Mouse (Mus musculus) midbrain, embryonic 12.5 days (tissue): ENCODE measurements around the gene Med17. TPM values are rescaled to one million over a fixed set of nuclear protein-coding genes. Genes with fewer than 3 reads are reported as not detected.

ENCODE experiments used
- ATAC-seq: fragments of 200-750 bp; cut with Nextera tagmentation; 2 replicates; pipeline ENCODE4 v1.8.0; 2017; ENCODE audit warnings: low read depth, moderate TSS enrichment, moderate library complexity; ENCODE audit not compliant: low FRiP score
- H3K27ac ChIP-seq: fragments of 300-500 bp; sonication (generic); replicated peaks from 2 replicates; pipeline ENCODE4 v1.5.1; 2016; ENCODE audit warnings: mild to moderate bottlenecking
- H3K27me3 ChIP-seq: fragments of 300-500 bp; sonication (generic); 2 replicates; pipeline ENCODE4 v1.6.1; 2016; ENCODE audit warnings: mild to moderate bottlenecking
- H3K36me3 ChIP-seq: fragments of 300-500 bp; sonication (generic); 2 replicates; pipeline ENCODE4 v1.6.1; 2016
- H3K4me1 ChIP-seq: fragments of 300-500 bp; sonication (generic); 2 replicates; pipeline ENCODE4 v1.6.1; 2016
- H3K4me2 ChIP-seq: fragments of 300-500 bp; sonication (generic); replicated peaks from 2 replicates; pipeline ENCODE4 v1.6.1; 2016; ENCODE audit warnings: mild to moderate bottlenecking, moderate library complexity
- H3K4me3 ChIP-seq: fragments of 300-500 bp; sonication (generic); 2 replicates; pipeline ENCODE4 v1.5.1; 2016; ENCODE audit warnings: mild to moderate bottlenecking
- H3K9ac ChIP-seq: fragments of 300-500 bp; sonication (generic); replicated peaks from 2 replicates; pipeline ENCODE4 v1.6.1; 2016; ENCODE audit warnings: mild to moderate bottlenecking, moderate library complexity
- H3K9me3 ChIP-seq: fragments of 300-500 bp; sonication (generic); 2 replicates; pipeline ENCODE4 v1.6.1; 2016; ENCODE audit warnings: mild to moderate bottlenecking
- WGBS: fragments of 180-500 bp; shearing (Covaris S2); methylation state at CpG from one replicate; pipeline ENCODE4 v1.1.7; 2016; 5-methylcytosine and 5-hydroxymethylcytosine counted together
- polyA plus RNA-seq: library from polyadenylated mRNA; unstranded; fragments of >200 nt; fragmentation: Nextera tagmentation; extraction: Ambion mirVana; gene quantifications from 2 replicates; pipeline ENCODE4 v1.2.1, GENCODE M21; 2016

Med17 gene
- polyA plus RNA-seq, 1 experiment from 2014 or later, result 49.2 TPM

DNA sequence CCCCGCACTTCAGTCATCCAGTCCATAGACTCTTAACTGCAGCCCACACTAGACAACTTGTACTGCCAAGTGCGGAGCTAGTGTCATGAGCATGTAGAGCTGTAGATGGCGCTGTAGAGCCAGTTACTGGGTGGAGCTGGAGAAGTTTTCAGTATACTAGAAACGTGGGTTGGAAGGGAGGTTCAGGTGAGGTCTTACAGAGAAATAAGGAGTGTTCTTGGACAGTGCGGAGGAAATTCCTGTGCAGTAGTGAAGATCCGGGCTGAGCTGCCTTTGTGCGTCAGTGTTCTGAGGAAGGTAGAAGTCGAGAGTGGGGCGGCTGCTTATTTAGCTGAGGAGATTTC lies 38.2 kb downstream of the Med17 start:
- WGBS, result 50% methylated on average over 9 of the region's 9 CpGs
- H3K36me3 ChIP-seq, result no peaks in the 10 kb centered on the region

DNA sequence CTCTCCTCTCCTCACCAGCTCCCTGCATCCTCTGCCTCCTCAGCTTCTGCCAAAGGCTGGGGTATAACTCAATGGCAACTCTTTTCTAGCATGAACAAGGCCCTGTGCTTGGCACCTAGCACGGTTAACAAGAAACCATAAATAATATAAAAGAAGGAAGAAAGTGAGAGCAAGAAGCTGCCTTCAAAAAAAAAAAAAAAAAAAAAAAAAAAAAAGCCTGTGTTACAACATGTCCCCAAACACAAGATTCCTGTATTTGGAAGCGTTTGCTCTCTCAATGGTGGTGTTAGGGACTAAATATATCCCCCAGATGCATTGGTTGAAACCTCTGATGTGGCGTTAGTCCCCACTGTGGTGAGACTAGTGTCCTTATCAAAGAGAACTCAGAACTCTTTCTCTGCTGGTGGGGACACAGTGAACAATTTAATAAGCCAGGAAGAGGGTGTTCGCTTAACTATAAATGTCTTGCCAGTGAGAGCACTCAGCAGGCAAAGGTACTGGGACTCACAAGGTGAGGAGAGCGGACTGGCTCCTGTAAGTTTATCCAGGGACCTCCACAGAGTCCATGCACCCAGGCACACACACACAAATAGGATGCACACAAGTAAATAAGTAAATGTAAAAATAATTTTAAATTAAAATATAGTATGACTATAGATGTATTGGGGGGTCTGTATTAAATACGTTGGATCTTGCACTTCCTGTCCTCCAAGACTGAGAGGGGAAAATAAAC lies 38.7 kb downstream of the Med17 start:
- Histone ChIP-seq H3K4me1 (peaks cover 7% of the 10 kb centered on the region; the same call in 1 of the 2 replicates), H3K4me3 (no peak overlapping the region), H3K4me2 (no peak overlapping the region), H3K9me3 (no peaks in the 10 kb centered on the region), H3K9ac (no peak overlapping the region), H3K27ac (no peak overlapping the region), H3K27me3 (peaks cover 23% of the 10 kb centered on the region), H3K36me3 (no peaks in the 10 kb centered on the region)
- ATAC-seq, result no peak
- WGBS, result 78% methylated on average over 6 of the region's 6 CpGs

More for the DNA sequence above, 38.2 kb downstream of the Med17 start:
- Histone ChIP-seq H3K9ac (no peak overlapping the region), H3K4me1 (peaks cover 7% of the 10 kb centered on the region; the same call in 1 of the 2 replicates), H3K27me3 (peaks cover 23% of the 10 kb centered on the region), H3K4me2 (no peak overlapping the region), H3K9me3 (no peaks in the 10 kb centered on the region), H3K27ac (no peak overlapping the region), H3K4me3 (no peak overlapping the region)
- no peak for ATAC-seq

DNA sequence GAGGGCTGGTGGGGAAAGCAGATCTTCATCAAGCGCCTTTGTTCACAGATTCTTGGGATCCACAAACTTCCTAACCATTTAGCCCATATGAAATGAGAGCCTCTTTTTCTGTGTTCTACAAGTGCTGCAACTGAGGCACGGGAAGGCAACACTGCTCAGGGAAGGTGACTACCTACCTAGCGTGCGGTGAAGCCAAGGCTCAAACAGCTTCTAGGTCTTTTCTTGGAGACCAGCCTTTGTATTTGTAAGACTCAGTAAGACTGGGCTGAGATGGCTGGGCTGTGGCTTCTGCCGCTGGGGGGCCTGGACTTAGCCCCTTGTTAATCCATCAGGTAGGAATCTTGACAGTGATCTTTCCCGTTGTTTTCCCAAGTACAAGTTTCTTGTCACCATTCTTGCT lies 39.7 kb downstream of the Med17 start:
- H3K36me3 ChIP-seq, result no peaks in the 10 kb centered on the region
- H3K9me3 ChIP-seq, result no peaks in the 10 kb centered on the region
- no peak overlapping the region for H3K4me2 ChIP-seq
- H3K4me3 ChIP-seq, result no peak overlapping the region
- no peak overlapping the region for H3K9ac ChIP-seq
- no peak for ATAC-seq
- H3K27me3 ChIP-seq, result peaks cover 23% of the 10 kb centered on the region
- H3K27ac ChIP-seq, result no peak overlapping the region
- peaks cover 7% of the 10 kb centered on the region; the same call in 1 of the 2 replicates for H3K4me1 ChIP-seq
- whole genome bisulfite sequencing, result 83% methylated on average over 6 of the region's 6 CpGs

DNA sequence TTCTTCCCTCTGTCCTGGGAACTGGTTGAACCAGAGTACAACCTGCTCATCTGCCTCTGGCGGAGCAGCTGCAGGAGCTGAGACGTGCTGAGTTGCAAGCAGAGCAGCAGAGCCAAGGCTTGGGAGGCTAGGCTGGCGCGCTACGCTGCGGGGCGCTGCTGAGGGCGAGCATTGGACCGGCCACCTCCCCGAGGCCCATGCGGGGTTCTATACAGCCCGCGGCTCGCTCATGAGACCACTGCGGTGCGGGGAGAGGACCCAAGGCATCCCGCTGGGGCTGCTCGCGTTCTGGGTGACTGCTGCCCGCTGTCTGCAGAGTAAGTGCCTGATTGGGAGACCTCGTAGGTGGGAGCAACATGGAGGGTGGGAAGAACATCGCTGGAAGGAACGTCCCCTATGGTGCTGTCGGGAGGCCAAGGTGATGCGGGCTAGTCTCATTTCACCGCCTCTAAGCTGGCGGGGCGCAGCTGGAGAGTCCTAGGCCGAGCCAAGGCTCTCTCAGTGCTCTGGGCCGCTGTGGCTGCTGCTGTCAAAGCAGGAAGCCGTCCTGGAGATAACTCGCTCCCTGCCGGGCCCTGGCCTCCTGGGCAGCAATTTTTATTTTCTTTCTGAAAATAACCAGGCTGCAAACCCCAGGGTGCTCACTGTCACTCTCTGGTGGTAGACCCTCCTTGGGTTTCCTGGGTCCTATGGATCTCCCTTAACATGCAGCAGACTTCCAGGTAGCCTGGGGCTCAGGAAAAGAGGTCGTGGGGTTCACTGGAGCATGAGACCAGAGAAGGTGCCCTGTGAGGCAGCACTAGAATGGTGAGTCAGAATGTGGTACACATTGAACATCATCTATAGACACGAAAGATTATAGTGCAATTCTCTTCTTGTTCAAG lies 40.4 kb downstream of the Med17 start, which contains the start of gene Vstm5:
TSS of gene Vstm5 (plus strand) at position 4 of the 884 bp plus-strand sequence.
- H3K4me2 ChIP-seq, result peak within 1 kb of the TSS; percentile 74
- peak within 1 kb of the TSS; percentile 49 for H3K4me3 ChIP-seq
- no peaks in the 10 kb centered on the region for H3K9me3 ChIP-seq
- H3K27ac ChIP-seq, result peak within 1 kb of the TSS; percentile 35; the same call in 1 of the 2 replicates
- peak; percentile 92 for ATAC-seq
- H3K27me3 ChIP-seq, result peaks cover 23% of the 10 kb centered on the region
- H3K36me3 ChIP-seq, result no peaks in the 10 kb centered on the region
- peaks cover 7% of the 10 kb centered on the region; the same call in 1 of the 2 replicates for H3K4me1 ChIP-seq
- peak within 1 kb of the TSS; percentile 63; the same call in 1 of the 2 replicates for H3K9ac ChIP-seq
- WGBS, result 4% methylated on average over 35 of the region's 35 CpGs

DNA sequence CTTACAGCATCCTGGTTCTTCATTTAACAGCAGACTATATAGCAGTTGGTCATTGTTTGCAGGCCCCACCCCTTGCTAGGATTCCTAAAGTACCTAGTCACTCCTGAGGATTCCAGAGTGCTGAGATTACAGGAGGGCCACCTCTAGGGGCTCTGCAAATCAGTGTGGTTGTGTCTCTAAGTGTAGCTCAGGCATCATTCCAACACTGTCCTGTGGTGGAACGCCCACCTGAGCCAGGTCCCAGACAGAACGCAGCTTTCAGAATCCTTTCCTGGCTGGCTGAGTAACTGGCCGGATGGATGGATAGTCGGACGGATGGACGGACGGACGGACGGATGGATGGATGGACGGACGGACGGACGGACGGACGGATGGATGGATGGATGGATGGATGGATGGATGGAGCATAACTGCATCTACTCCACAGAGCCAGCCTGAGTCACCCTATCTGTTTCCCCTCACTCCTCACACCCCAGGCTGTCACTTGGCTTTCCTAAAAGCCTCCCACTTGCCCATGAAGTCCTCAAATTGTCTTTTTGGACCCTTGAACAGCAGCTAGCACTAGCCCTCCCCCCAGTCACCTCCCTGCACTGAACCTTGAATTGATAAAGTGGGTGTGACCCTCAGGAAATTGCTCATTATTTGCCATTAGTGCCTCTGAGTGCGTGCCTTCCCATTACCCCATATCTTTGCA lies 41.3 kb downstream of the Med17 start:
- H3K27me3 ChIP-seq, result peaks cover 23% of the 10 kb centered on the region
- H3K9ac ChIP-seq, result peak overlapping the region; percentile 63; the same call in 1 of the 2 replicates
- H3K4me1 ChIP-seq, result peaks cover 7% of the 10 kb centered on the region; the same call in 1 of the 2 replicates
- 0 out of 2 replicates have a peak, but pooled peaks have one; percentile 28 for ATAC-seq
- H3K9me3 ChIP-seq, result no peaks in the 10 kb centered on the region
- H3K4me2 ChIP-seq, result peak overlapping the region; percentile 74
- H3K4me3 ChIP-seq, result peak overlapping the region; percentile 49
- no peaks in the 10 kb centered on the region for H3K36me3 ChIP-seq
- 76% methylated on average over 16 of the region's 16 CpGs for WGBS
- no peak overlapping the region for H3K27ac ChIP-seq

DNA sequence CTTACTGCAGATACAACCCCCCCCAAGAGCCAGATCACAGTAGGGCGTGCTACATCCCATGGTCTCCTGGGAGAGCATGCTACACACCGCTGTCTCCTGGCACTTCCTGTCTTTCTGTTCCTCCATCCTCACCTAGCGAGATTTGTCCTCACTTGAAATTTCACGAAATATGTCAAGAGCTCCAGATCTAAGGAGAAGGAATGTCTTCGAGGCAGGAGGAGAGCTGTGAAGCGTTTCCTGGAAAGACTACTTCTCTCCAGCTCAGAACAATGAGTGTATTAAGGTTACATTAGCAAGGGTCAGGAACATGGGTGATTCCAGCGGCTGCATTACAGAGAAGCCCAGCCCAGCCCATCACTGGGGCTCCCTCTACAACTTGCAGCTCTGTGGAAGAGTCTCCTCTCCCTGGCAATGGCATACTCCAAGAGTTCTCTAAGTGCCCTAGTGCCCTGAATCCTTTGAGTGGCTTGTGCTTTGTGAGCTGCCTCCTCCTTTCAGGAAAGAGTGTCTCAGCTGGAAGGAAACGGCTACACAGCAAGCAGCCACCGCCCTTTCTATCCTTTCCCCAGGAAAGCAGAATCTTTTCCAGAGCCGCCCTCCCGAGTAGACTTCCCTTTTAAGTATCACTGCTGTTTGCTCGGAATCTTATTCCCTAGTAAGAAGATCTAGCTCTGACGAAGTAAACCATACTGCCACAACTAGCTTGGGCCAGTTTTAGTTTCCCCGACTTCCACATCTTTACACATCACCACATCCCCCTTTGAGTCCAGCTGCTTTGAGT lies 42.0 kb downstream of the Med17 start:
- Histone ChIP-seq H3K4me3 (no peak overlapping the region), H3K9me3 (no peaks in the 10 kb centered on the region), H3K9ac (no peak overlapping the region), H3K4me1 (peaks cover 7% of the 10 kb centered on the region; the same call in 1 of the 2 replicates), H3K4me2 (no peak overlapping the region), H3K27me3 (peaks cover 23% of the 10 kb centered on the region), H3K27ac (no peak overlapping the region), H3K36me3 (no peaks in the 10 kb centered on the region)
- 54% methylated on average over 14 of the region's 14 CpGs for WGBS
- no peak for ATAC-seq

DNA sequence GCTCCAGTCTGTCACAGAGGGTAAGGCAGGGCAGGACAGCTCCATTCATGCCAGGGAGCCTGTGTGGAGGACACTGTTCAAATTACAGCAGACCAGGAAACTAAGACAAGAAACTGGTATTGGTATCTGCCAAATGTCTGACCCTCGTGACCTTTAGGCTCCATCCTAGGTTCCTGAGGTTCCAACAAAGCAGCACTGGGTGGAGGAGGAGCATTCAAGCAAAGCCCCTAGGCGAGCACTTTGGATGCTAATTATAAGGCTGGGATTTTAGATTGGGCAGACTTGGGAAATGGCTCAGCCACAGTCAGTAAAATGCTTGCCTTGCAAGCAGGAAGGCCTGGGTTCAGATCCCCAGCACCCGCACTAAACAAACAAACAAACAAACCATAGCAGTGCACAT lies 43.7 kb downstream of the Med17 start:
- Histone ChIP-seq H3K36me3 (no peaks in the 10 kb centered on the region), H3K9ac (no peak overlapping the region), H3K27me3 (peaks cover 23% of the 10 kb centered on the region), H3K4me1 (peaks cover 7% of the 10 kb centered on the region; the same call in 1 of the 2 replicates), H3K27ac (no peak overlapping the region), H3K4me2 (no peak overlapping the region), H3K9me3 (0 out of 2 replicates have a peak, but pooled peaks cover 3% of the 10 kb centered on the region), H3K4me3 (no peak overlapping the region)
- ATAC-seq, result no peak
- WGBS, result 80% methylated on average over 3 of the region's 3 CpGs

DNA sequence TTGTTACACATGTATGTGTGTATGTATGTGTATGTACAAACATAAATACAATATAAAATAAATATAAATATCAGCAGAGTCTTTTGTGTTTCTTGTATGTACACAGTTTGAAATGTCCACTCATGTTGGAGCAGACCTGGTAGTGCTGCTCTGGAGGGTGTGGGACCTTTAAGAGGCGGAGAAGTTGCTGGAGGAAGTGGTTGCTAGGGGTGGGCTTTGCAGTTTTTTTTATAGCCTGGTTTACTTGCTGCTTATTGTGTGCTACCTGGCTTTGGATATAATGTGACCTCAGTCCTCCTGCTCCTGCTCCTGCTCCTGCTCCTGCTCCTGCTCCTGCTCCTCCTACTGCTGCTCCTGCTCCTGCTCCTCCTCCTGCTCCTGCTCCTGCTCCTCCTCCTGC lies 46.1 kb downstream of the Med17 start:
- H3K27me3 ChIP-seq, result peaks cover 9% of the 10 kb centered on the region
- 0 out of 2 replicates have a peak, but pooled peaks cover 3% of the 10 kb centered on the region for H3K9me3 ChIP-seq
- no peaks in the 10 kb centered on the region for H3K36me3 ChIP-seq
- H3K4me1 ChIP-seq, result peaks cover under 1% of the 10 kb centered on the region; the same call in 1 of the 2 replicates
- H3K27ac ChIP-seq, result no peak overlapping the region
- H3K4me2 ChIP-seq, result no peak overlapping the region
- WGBS, result 90% methylated on average over 1 of the region's 1 CpGs
- H3K9ac ChIP-seq, result no peak overlapping the region
- ATAC-seq, result no peak
- no peak overlapping the region for H3K4me3 ChIP-seq

DNA sequence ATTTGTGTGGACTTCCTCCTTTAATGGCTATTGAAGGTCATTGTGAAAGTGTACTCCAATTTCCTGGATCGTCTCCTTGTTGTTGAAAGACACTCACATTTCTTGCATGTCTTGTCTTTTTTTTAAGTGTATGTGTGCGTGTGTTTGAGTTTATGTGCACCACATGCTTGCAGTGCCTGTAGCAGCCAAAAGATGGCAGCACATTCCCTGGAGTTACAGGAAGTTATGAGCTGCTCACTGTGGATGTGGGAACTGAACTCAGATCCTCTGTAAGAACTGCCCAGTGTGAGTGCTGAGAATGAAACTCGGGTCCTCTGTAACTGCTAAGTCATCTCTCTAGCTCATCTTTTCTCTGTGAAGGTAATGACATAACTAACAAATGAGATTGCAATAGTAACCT lies 47.3 kb downstream of the Med17 start:
- Histone ChIP-seq H3K4me2 (no peak overlapping the region), H3K4me1 (no peaks in the 10 kb centered on the region), H3K27ac (no peak overlapping the region), H3K4me3 (no peak overlapping the region), H3K36me3 (no peaks in the 10 kb centered on the region), H3K27me3 (no peaks in the 10 kb centered on the region), H3K9me3 (0 out of 2 replicates have a peak, but pooled peaks cover 3% of the 10 kb centered on the region), H3K9ac (no peak overlapping the region)
- 90% methylated on average over 3 of the region's 3 CpGs for WGBS
- ATAC-seq, result no peak

DNA sequence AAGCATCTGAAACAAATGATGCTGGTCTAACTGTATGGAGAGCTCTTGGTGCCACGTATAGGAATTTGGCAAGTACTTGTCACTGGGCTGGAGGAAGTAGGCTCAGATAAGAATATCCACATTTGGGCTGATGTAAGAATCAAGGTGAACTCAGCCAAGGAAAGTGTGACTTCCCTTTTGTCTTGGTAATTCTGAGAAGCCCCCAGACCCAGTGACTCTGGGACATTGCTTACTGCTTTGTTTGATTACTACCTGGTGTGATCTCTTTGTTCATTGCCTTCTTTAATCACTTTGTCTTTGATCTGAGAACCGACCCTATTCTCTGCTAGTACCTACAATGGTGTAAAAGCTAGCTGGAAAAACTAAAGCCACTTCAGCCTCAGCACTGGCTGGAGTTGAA lies 54.8 kb downstream of the Med17 start:
- 47% methylated on average over 2 of the region's 2 CpGs for WGBS

DNA sequence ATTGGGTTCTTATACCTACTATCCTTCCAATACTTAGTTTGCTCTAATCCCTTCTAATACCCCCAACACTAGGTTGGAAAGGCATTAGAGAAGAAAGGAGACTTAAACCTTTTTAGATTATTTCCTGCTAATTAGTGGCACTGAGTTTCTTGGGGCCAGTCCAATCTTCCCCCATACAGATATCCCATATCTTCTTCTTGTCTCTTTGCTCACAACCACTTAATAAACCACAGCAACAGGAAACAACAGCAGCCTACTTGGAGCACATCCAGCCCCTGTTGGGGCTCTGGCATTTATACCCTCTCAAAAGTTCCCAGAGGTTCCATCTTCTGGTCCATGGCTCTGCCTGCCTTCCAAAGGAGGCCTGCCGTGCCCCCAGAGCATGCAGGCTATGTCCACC lies 66.0 kb downstream of the Med17 start:
- WGBS, result 89% methylated on average over 1 of the region's 1 CpGs
- H3K9me3 ChIP-seq, result no peaks in the 10 kb centered on the region
- no peaks in the 10 kb centered on the region for H3K36me3 ChIP-seq
- no peak overlapping the region for H3K4me3 ChIP-seq
- H3K4me2 ChIP-seq, result no peak overlapping the region
- ATAC-seq, result no peak
- H3K27me3 ChIP-seq, result no peaks in the 10 kb centered on the region
- no peaks in the 10 kb centered on the region for H3K4me1 ChIP-seq
- H3K9ac ChIP-seq, result no peak overlapping the region
- H3K27ac ChIP-seq, result no peak overlapping the region

More for the DNA sequence above, 54.8 kb downstream of the Med17 start:
- Histone ChIP-seq H3K9ac (no peak overlapping the region), H3K27me3 (no peaks in the 10 kb centered on the region), H3K9me3 (no peaks in the 10 kb centered on the region), H3K4me2 (no peak overlapping the region), H3K4me3 (no peak overlapping the region), H3K36me3 (no peaks in the 10 kb centered on the region), H3K4me1 (no peaks in the 10 kb centered on the region), H3K27ac (no peak overlapping the region)
- ATAC-seq, result no peak
